Mouse (Mus musculus) common myeloid progenitor, adult 5-6 weeks (primary cell): ENCODE data around the gene Ankrd39. TPM values are rescaled to one million over a fixed set of nuclear protein-coding genes. Genes with fewer than 3 reads are reported as not detected.
A peak's percentile ranks its signal among the peaks of the same experiment; 100 is the strongest.

Experiments
- ATAC-seq: replicated peaks from 2 replicates; pipeline ENCODE4 v1.8.0; 2016; ENCODE audit warnings: low read depth, mild to moderate bottlenecking, moderate TSS enrichment, inconsistent platforms; ENCODE audit not compliant: poor library complexity, severe bottlenecking
- total RNA-seq: library from RNA; stranded (forward); fragments of 200-1000, 187-1606 nt; gene quantifications from 2 replicates; pipeline ENCODE4 v1.2.3, GENCODE M21; 2017

Gene Ankrd39
- 1.1 and 9.0 TPM in 2 replicates for total RNA-seq

GRCm38 (mm10) chr1:36546888-36547471 is at the start of gene Ankrd39:
Gene Ankrd39, minus strand, starts transcription at chr1:36547445.
- peak; percentile 98 for ATAC-seq

- ATAC-seq, result peak; percentile 30; the same call in 1 of the 2 replicates
Observed at GRCm38 (mm10) chr1:36596114-36596513, 48.9 kb upstream of the Ankrd39 start.

- no peak for ATAC-seq
Observed at GRCm38 (mm10) chr1:36595167-36595931, 48.1 kb upstream of the Ankrd39 start.

- ATAC-seq, result no peak
Observed at GRCm38 (mm10) chr1:36593099-36593498, 45.9 kb upstream of the Ankrd39 start.

- peak; percentile 61 for ATAC-seq
Observed at GRCm38 (mm10) chr1:36591408-36591807, 44.2 kb upstream of the Ankrd39 start.

GRCm38 (mm10) chr1:36590664-36591063 is 43.4 kb upstream of the Ankrd39 start:
- no peak for ATAC-seq

GRCm38 (mm10) chr1:36589486-36589885 is 42.2 kb upstream of the Ankrd39 start:
- no peak for ATAC-seq

- ATAC-seq, result no peak; the same call in 1 of the 2 replicates
Observed at GRCm38 (mm10) chr1:36588476-36589450, 41.5 kb upstream of the Ankrd39 start.

GRCm38 (mm10) chr1:36587860-36588259 is 40.6 kb upstream of the Ankrd39 start:
- ATAC-seq, result no peak

- no peak for ATAC-seq
Observed at GRCm38 (mm10) chr1:36586288-36586687, 39.0 kb upstream of the Ankrd39 start.

- no peak for ATAC-seq
Observed at GRCm38 (mm10) chr1:36583408-36584116, 36.3 kb upstream of the Ankrd39 start.

GRCm38 (mm10) chr1:36582211-36582610 is 35.0 kb upstream of the Ankrd39 start:
- no peak for ATAC-seq

GRCm38 (mm10) chr1:36581260-36581659 is 34.0 kb upstream of the Ankrd39 start:
- ATAC-seq, result no peak

- ATAC-seq, result peak; percentile 91
Observed at GRCm38 (mm10) chr1:36580384-36581207, 33.4 kb upstream of the Ankrd39 start.

GRCm38 (mm10) chr1:36579974-36580383 is 32.7 kb upstream of the Ankrd39 start:
- ATAC-seq, result no peak

GRCm38 (mm10) chr1:36576991-36577675 is 29.9 kb upstream of the Ankrd39 start:
- no peak for ATAC-seq

GRCm38 (mm10) chr1:36575347-36575746 is 28.1 kb upstream of the Ankrd39 start:
- ATAC-seq, result no peak

GRCm38 (mm10) chr1:36574196-36574955 is 27.1 kb upstream of the Ankrd39 start:
- ATAC-seq, result no peak
